Mouse (Mus musculus) urinary bladder, postnatal 36 days (tissue): ENCODE measurements around the gene Napa.

Source experiments
- DNase-seq, 2 experiments: peaks; one replicate each; pipeline ENCODE4 v3.0.0; 2022; ENCODE audit warnings: low spot score in 2 of 2, mixed read lengths in 1 of 2

The Napa gene

GRCm38 (mm10) chr7:16098021-16099017 is at the start of gene Napa:
Gene Napa (plus strand): TSS chr7:16098458.
- DNase-seq = peak; percentile 96 to 99

DNA sequence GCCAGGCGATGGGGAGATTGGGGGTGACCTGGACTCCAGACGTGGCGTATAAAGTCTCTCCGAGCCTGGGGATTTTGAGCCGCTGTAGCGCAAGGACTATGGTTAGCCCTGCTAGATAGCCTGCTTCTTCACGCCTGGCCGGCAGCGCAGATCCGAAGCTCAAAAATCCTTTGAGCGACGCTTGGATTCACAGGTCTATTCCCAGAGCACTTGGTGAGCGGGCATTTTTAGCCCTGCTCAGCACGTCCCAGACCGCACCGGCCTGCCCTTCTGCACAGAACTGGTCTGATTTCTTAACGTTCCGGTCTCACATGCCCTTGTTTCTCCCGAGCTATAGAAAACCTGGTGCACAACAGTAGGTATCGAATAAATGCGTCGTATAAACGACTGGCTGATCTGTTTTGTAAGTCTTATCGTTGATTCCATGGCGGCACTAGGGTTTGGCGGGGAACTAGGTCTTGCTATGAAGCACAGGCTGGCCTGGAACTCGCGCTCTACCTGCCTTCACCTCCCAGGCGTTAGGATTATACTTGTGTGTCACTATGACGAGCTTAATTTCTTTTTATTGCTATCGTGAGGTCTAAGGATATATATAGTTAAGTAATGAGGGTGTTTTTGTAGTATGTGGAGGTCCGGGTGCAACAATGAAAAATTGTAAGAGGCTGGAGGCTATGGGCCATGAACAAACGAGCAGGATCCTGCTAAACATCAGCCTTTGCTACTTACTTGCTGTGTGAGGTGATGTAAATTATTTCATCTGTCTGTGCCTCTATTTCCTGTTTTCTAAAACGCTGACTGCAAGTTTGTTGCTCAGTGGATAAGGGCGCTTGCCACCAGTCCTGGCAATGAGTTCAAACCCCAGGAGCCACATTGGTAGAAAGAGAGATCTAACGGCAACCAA is 49.3 kb upstream of the Napa start:
- no peak for DNase-seq

DNA sequence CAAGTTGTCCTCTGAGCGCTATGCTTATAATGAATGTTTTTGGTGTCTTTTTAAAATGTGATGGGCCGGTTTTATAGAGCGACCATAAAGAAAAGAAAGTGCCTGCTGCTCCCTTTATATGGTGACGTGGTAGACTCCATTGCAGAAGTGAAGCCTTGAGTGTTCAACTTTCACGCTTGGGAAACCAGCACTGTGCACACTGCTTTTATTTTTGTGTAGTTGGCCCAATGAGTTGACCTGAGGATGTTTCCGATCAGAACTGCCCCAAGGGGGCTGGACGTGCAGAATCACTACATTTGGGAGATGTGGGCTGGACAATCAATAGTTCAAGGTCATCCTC is 48.7 kb upstream of the Napa start:
- no peak for DNase-seq

DNA sequence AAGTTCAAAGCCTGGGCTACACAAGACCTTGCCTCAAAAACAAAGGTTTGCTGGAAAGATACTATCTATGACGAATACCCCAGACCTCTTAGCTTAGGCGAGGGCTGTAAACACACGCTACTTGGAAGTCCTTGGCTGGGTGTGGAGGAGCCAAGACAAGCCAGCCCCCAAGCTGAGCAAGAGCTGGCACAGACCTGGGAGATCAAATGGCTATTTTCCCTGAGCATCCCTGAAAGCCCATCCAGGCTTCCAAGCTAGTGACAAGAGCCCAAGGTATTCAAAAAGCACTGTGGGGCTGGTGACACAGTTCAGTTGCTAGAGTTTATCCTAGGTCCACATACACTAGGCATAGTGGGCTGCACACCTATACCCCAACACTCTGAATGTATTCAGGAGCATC is 47.7 kb upstream of the Napa start:
- DNase-seq = no peak

- DNase-seq = peak; percentile 63 to 74
These were observed 46.2 kb upstream of the Napa start for GRCm38 (mm10) chr7:16051883-16052595.

DNA sequence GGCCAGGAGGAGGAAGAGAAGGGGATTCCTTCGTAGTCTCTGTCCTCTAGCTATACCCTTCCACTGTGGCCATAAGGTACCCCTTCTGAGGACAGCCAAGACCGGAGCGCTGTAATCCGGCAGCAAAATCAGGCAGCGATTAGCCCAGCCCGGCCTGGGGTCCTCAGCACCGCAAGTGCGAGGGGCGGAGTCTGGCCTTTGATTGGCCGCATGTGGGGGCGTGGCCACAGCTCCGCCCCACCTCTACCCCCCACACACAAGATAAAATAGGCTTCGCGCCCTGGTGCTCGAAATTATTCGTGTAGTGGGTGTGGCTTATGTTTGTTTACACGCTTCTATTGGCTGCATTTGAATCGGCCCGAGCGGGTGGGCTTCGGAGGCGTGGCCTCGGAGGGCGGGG is 45.6 kb upstream of the Napa start:
- peak; percentile 91 to 95 for DNase-seq

DNA sequence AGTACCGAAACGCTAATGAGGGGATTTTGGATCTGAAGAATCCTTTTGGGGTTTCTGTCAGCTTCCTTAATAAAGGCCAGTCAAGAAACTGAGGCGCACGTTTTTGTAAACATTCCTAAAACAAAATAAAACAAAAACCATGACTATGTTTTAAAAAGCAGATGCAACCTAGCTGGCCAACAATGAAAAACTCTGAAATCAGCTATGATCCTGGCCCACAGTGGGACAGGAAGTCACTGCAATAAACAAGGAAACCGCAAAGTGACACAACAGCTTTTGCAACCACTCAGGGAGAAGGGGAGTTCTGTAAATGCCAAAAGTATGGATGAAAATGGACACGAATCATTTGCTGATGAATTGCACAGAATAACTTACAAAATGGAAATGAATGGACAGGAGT is 45.2 kb upstream of the Napa start:
- DNase-seq = no peak

DNA sequence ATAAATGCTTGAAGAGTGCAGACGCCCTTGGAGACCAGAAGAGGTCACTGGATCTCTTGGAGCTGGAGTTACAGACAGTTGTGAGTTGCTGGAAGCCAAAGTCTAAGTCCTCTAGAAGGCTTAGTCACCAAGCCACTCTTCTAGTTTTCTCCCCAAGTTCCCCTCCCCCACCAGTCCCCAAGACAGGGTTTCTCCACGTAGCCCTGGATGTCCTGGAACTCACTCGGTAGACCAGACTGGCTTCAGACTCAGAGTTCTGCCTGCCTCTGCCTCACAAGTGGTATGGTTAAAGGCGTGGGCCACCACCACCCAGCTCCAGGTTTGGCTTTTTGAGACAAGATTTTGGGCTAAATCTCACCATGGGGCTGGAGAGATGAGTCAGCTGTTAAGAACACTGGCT is 43.3 kb upstream of the Napa start:
- DNase-seq = no peak

DNA sequence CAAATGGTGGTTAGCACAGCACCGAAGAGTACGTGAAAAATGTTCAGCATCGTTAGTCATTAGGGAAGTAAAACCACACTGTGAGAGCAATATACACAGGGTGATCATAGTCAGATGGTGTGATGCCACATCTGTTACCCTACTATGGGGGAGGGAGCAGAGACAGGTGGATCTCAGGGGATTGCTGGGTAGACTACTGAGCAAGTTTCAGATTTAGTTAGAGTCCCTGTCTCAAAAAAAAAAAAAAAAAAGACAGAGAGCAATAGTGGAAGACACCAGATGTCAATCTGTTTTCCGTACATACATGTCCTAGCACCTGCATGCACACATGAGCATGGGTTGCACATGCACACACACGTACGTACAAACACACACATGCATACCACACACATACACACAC is 42.6 kb upstream of the Napa start:
- no peak for DNase-seq

DNA sequence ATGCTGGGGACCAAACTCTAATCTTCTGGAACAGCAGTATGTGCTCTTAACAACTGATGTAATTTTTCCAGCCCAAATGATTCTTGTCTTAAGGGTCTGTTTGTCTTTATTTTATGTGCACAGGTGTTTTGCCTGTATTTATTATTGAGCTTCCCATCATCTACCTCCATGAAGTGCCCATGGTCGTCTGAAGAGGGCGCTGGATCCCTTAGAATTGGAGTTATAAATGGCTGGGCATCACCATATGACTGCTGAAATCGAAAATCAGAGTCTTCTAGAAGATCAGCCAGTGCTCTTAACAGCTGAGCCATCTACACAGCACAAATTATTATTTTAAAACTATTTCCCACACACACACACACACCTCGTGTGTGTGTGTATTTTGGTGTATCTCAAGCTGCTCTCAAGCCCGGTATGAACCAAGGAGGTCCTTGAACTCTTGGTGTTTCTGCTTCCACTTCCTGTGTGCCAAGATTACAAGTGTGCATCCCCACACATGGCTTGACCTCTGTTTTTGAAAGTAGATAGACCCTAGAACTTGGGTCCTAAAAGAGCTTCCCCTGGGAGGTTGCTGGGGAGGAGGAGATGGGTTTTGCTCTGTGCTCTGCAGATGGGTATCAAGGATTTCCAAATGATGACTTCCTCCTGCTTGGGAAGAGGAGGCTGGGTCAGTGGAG is 41.7 kb upstream of the Napa start:
- no peak for DNase-seq

DNA sequence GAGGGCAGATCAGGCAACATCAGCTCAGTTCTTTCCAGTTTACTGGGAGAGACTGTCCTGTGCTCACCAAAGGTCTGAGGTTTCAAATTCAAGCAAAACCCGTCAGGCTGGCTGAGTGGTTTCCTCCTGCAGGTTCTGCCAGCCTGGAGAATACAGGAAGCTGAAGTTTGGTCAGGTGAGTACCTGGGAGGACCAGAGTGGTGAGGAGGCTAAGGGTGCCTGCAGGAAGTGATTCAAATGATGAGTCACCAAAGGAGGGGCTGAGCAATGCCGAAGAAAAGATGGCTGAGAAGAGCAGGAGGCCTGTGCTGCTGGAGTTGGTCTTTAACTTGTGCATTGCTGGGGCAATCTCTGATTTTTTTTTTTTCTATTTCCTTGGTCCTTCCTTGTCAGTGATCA is 41.1 kb upstream of the Napa start:
- peak; percentile 79 to 80 for DNase-seq

DNA sequence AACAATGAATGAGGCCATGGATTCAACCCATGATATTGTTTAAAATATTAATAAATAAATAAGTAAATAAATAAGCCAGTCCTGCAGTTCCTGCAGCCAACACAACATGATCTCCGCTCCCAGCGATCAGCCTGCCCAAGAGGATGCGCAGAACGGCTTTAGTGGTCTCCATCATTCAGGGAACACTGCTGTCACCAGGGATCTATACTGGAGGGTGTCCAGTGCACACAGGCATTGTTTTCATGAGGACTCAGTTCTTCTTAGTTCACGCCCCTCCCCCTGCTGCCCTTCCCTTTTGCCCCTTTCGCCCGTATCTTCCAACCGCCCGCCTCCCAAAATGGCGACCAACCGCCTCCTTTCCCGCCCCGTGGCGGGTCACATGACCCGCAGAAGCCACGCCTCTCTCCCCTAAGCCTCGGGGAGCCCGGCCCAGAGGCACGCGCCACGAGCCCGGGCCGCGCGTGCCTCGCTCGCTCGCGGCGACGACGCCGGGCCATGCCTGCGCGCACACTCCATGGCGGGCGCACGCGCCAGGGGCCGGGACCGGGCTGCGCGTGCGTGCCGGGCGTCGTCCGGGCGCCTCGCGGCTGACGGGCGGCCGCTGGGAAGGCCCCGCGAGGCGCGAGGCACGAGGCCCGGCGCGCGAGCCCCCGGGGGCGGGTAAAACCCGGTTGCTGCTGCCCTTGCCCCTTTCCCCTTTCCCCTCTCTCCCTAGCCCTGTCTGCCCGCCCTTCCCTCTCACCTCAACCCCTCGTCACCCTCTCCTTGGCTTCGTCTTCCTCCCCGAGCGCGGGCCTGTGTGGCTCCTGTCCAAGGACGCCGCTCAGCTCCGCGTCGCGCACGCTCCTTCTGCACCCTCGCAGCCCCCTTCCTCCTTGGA is 36.8 kb upstream of the Napa start, which contains the start of gene Zfp541:
Gene Zfp541 (plus strand): TSS at position 596 of the 880 bp plus-strand sequence.
- no peak for DNase-seq

DNA sequence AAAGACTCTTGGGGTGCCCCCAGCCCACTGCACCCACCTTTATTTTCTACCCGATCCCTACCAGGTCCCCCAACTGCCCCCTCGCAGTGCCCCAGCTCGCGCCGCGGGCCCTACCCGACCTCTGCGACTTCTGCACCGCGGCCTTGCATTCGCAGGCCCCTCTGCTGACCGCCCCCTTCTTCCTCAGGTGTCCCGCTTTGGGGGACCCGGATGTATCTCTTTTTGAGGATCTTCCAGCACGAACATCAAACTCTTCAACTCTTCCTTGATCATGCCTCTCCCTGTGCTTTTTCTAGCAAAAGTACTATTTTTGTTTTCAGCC is 36.2 kb upstream of the Napa start:
- no peak for DNase-seq

- no peak for DNase-seq
These were observed 34.8 kb upstream of the Napa start for GRCm38 (mm10) chr7:16063490-16063889.

- DNase-seq = no peak
These were observed 27.4 kb upstream of the Napa start for GRCm38 (mm10) chr7:16070846-16071245.

DNA sequence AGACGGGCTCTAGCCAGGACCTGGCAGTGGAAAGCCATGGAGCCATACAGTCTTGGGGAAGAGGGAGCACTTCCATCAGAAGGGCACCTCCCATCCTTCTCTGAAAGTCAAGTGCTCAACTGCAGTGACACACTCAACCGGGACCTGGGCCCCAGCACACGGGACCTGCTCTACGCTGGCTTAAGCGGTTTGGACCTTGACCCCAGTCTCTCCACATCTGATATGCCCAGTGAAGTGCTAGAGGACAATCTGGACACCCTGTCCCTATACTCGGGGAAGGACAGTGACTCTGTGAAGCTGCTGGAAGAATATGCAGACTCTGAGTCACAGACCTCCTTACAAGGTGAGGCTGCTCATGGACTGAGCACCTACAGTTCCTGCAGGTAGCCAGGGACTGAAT is 26.4 kb upstream of the Napa start:
- no peak for DNase-seq

- no peak for DNase-seq
These were observed 18.3 kb upstream of the Napa start for GRCm38 (mm10) chr7:16079947-16080346.

DNA sequence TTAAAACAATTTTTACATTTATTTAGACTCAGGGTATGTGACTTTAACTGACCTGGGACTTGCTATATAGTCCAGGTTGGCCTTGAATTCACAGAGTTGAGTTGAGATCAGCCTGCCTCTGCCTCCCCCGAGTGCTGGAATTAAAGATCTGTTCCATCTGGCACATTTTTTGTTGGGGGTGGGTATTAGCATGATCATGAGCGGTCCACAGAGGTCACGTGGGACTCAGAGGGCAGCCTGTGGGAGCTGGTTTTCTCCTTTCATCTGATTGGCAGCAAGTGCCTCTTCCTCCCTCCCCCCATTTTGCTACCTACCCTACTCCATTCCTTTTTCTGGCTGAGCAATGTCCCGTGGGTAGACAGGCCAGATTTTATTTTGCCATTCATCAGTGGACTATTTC is 17.7 kb upstream of the Napa start:
- DNase-seq = no peak

DNA sequence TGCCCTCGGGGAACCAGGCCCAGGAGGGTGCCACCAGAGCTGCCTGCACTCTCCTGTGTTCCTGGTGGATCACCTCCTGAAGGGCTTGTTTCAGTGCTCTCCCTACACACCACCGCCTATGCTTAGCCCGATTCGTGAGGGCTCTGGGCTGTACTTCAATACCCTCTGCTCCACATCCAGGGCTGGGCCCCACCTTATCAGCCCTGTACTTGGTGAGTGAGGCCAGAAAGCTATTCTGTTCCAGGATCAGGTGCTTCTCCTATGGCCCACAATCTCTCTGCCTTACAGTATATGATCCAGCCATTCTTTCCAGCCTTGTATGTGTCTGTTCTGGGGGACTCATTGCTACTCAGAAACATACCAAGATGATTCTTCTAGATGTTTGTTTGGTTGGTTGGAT is 14.9 kb upstream of the Napa start:
- no peak for DNase-seq

DNA sequence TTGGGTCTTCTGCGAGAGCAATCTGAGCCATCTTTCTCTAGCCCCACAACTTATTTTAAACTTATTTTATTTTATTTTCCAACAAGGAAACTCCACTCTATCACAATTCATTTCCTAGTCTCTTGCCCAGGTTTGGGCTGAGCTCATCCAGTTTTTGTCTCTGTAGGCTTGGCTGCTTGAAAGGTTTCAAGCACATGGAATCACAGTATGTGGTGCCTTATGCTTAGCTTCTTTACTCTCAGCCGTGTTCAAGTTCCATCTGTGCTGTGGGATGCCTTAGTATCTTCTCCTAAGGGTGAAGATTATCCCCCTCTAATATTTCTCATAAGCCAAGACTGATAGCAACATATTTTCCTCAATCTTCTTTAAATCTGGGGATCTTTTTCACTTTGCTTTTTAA is 10.7 kb upstream of the Napa start:
- no peak for DNase-seq

DNA sequence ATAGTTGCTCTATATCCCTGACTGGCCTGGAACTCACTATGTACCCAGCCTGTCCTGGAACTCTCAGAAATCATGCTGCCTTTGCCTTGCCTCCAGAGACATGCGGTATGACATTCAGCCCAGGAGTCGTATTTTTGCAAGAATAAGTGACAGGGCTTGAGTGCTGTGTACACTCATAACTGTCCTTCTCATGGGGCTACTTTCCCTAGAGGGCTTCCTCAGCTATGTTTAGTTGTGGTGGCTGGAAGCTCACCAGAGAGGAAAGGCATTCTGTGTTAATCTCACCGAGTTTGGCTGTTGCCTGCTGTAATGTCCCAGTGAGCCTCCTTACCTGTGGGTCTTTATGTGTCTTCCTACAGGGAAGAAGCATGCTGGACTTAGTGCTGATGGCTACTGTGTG is 3.7 kb upstream of the Napa start:
- no peak for DNase-seq
